Mouse (Mus musculus) ovary, adult 18-20 months (tissue): ENCODE measurements at regions not wholly inside any gene's neighbourhood (a gene's known extent, or its start where the extent isn't known, plus 50 kb on each side); places are given as distances from the start of the nearest gene placed in this dataset.
"Not testable (repeated sequence)": the region's sequence is repeated elsewhere in the genome, so short reads cannot be mapped to it uniquely, and the experiment has no call there.

Source experiments
- DNase-seq: peaks from one replicate; pipeline ENCODE4 v3.0.0; 2022; ENCODE audit warnings: low spot score, mixed read lengths

GRCm38 (mm10) chr17:13584394-13584793, 175.9 kb upstream of the Afdn start:
- DNase-seq: no peak

GRCm38 (mm10) chr17:13590240-13590837, 170.0 kb upstream of the Afdn start:
- not testable (repeated sequence) for DNase-seq
